Mouse (Mus musculus) common myeloid progenitor, adult 5-6 weeks (primary cell): ENCODE data around the gene Mia. TPM values are rescaled to one million over a fixed set of nuclear protein-coding genes. Genes with fewer than 3 reads are reported as not detected.

Experiments
- ATAC-seq: replicated peaks from 2 replicates; pipeline ENCODE4 v1.8.0; 2016; ENCODE audit warnings: low read depth, mild to moderate bottlenecking, moderate TSS enrichment, inconsistent platforms; ENCODE audit not compliant: poor library complexity, severe bottlenecking
- total RNA-seq: library from RNA; stranded (forward); fragments of 200-1000, 187-1606 nt; gene quantifications from 2 replicates; pipeline ENCODE4 v1.2.3, GENCODE M21; 2017

The Mia gene
- total RNA-seq, 1 experiment from 2014 or later = 0.23 TPM

DNA sequence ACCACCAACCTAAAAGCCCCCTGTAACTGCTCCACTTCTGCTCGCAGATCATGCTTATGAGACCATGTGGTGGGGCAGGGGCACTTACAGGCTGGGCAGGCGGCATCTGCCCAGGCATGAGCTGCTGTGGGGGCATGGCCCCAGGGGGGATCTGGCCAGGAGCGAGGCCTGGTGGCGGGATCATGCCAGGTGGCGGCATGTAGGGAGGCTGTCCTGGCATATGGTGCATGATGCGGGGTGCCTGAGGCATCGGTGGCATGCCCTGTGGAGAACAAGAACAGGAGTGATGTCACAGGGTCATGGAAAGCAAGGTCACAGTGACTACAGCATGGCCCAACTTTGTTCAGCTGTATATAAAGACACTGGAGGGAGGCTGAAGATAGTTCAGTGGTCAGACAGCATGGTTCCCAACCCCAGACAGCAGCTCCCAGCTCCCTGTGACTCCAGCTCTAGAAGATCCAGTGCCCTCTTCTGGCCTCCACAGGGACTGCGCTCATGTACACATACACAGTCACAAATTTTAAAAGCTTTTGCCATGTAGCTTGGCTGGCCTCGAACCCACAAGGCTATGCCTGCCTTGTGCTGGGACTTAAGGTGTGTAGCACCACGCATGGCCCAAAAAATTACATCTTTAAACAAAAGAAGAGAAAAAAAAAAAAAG lies 8.4 kb upstream of the Mia start:
- ATAC-seq = no peak

GRCm38 (mm10) chr7:27185986-27186385 lies 5.0 kb upstream of the Mia start:
- no peak for ATAC-seq

DNA sequence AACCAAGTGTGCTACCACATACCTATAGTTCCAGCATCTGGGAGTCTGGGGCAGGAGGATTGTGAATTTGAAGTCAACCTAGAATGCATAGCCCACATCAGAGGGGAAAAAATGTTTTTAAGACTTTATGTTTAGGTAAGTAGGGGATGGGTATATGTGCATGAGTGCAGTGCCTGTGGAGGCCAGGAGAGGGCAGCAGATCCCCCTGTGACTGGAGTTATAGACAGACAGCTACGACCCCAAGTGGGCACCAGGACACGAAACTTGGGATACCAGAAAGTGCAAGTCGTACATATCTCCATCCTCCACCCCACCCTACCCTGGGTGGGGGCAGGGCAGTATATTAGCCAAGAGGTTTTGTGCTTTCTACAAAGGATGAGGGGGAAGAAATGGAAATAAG lies 4.0 kb upstream of the Mia start:
- peak; percentile 85 for ATAC-seq

DNA sequence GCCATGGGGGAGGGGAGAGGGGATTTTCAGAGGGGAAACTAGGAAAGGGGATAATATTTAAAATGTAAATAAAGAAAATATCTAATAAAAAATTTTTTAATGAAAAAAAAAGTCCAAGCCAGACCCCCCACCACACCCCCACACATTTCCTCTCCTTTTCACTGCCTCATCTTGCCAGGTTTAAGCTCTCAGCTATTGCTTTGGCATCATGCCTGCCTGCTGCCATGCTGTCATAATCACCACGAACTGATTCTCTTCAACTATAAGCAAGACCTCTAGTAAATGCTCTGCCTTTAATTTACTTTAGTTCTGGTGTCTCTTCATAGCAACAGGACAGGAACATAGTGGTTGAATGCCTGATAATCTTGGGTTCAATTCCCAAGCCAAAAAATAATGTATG lies 1.5 kb upstream of the Mia start:
- ATAC-seq = no peak

- no peak for ATAC-seq
Measured at GRCm38 (mm10) chr7:27180036-27180435, 921 bp downstream of the Mia start.

- no peak for ATAC-seq
Measured at GRCm38 (mm10) chr7:27179217-27179918, 1.6 kb downstream of the Mia start.

- peak; percentile 94 for ATAC-seq
Measured at GRCm38 (mm10) chr7:27178324-27179216, 2.4 kb downstream of the Mia start, which contains the start of gene Rab4b. Rab4b (minus strand) TSS chr7:27178896.

DNA sequence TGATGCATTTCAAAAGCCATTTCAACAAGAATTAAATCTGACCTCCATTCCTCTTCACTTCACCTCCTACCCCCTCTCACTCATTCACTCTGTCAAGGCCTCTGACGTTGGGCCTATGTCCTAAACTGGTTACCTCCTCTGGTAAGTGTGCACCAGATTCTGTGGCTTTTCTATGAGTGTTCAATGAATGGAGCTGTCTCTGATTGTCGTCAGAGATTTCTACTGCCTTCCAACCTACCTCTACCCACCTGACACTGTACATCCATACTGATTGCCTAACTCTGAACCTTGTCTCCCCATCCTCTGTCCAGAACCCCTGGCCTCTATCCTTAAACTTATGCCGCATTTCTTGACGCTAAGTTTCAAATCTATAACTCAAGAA lies 3.0 kb downstream of the Mia start:
- 0 out of 2 replicates have a peak, but pooled peaks have one; percentile 1 for ATAC-seq

DNA sequence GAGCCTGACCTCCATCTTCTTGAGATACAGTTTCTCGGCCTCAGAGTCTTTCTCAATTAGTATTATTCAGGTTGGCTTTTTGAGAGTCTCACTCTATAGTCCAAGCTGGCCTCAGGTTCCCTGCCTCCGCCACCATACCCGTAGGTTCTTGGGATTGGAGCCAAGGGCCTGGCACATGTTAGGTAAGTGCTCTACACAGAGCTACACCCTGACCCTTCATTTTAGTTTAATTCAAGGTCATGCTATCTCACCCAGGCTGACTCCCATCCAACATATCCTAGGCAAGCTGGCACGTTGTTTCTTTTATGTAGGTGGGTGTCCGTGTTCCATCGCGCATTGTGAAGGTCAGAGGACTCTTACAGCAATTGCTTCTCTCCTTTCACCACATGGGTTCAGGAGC lies 6.1 kb downstream of the Mia start:
- no peak for ATAC-seq

- ATAC-seq = no peak
Measured at GRCm38 (mm10) chr7:27174496-27174895, 6.5 kb downstream of the Mia start.

DNA sequence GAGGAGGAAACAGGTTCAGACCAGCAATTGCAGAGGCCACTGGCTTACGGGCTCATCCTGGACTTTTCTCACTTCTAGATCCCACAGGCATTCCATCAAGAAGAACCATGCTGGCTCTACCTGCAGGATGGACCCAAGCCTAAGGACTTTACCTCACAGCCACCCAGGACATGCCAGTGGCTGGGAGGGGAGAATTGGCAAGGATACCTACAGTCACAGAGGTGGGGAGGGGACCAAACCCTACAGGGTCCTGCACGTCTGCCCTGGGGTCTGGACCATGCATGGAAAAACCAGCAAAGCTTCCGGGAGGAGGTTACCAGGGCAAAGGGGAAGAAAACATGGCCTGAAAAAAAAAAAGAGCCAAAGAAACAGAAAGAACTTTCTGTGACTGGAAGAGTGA lies 10.0 kb downstream of the Mia start:
- no peak for ATAC-seq

DNA sequence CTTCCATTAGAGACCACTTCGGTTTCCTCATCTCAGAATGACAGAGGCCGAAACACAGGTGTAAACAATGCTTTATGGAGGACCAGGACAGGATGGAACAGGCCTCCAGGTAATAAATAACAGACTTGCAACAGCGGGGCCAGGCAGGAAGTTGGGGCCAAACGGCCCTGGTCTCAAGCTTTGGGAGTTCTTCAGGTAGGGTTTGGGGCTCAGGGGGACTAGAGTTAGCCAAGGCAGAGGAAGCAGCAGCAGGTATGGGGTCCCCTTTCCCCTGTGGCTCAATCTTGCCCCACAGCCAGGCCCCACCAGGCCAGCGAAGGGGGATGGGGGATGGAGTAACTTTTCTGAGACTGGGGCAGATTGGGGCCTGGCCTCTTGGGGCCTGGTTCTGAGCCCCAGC lies 12.6 kb downstream of the Mia start:
- ATAC-seq = no peak

GRCm38 (mm10) chr7:27167475-27168094 lies 13.4 kb downstream of the Mia start:
- ATAC-seq = no peak; the same call in 1 of the 2 replicates

- ATAC-seq = peak; percentile 75
Measured at GRCm38 (mm10) chr7:27166614-27167474, 14.1 kb downstream of the Mia start, which contains the start of gene Egln2. Egln2 (minus strand) TSS chr7:27166802.

- peak; percentile 57 for ATAC-seq
Measured at GRCm38 (mm10) chr7:27166229-27166613, 14.7 kb downstream of the Mia start.

DNA sequence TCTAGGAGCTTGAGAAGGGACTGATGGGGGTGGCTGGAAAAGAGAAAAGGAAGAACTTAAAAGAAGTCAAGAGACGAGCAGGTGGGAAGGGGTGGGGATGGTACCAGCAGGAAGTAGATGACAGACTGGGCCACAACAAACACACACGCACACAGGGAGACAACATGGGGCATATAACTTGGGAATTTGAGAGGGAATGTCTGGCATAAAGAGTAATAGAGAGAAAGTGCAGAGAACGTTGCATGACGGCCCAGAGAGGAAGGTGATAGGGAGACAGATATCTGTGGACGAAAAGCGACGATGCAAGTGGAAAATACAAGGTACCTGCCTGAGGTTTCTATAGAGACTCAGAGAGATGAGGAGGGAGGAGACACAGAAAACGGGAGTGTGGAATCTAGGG lies 15.3 kb downstream of the Mia start:
- no peak for ATAC-seq

DNA sequence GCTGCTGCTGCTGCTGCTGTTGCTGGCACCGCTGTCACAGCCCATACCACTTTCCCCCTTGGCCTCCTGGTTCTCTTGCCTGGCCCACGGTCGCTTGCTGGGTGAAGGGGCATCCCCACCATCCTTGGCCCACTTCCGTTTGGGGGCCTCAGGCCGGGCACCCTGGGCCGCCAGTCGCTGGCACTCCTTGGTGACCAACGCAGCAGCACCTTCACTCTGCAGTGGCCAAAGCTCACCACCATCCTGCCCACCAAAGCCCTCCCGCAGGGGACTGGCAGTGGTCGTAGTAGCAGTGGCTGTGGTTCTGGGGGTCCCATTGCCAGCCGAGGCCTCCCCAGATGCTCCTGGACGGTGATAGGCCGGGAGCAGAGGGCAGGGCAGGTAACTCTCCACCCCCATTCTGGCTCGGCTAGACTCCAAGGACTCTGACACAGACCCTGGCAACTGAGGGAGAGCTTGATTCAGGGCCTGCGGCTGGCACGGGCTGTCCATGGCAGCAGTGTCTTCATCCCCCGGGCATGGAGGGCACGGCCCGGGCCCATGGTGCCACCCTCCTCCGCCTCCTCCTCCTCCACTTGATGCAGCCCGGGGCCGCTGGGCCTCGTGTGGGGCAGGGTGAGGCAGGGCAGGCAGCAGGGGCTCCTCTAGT lies 15.8 kb downstream of the Mia start:
- no peak for ATAC-seq

GRCm38 (mm10) chr7:27164112-27164947 lies 16.6 kb downstream of the Mia start:
- ATAC-seq = no peak
